Mouse (Mus musculus) midbrain, embryonic 10.5 days (tissue): Measurements from ENCODE around the gene Ghr. TPM values are rescaled to one million over a fixed set of nuclear protein-coding genes. Genes with fewer than 3 reads are reported as not detected.

Experiments used
- DNase-seq: peaks from one replicate; pipeline ENCODE4 v3.0.0-alpha.2; 2017; ENCODE audit warnings: low spot score
- H3K27ac ChIP-seq: fragments of 300-500 bp; sonication (generic); replicated peaks from 2 replicates; pipeline ENCODE4 v1.5.1; 2016; ENCODE audit warnings: mild to moderate bottlenecking
- H3K27me3 ChIP-seq: fragments of 300-500 bp; sonication (generic); 2 replicates; pipeline ENCODE4 v1.6.1; 2016; ENCODE audit warnings: low read depth, mild to moderate bottlenecking; ENCODE audit not compliant: poor library complexity, severe bottlenecking
- H3K36me3 ChIP-seq: fragments of 300-500 bp; sonication (generic); 2 replicates; pipeline ENCODE4 v1.6.1; 2016; ENCODE audit warnings: mild to moderate bottlenecking, moderate library complexity
- H3K4me1 ChIP-seq: fragments of 300-500 bp; sonication (generic); 2 replicates; pipeline ENCODE4 v1.6.1; 2016
- H3K4me3 ChIP-seq: fragments of 300-500 bp; sonication (generic); 2 replicates; pipeline ENCODE4 v1.5.1; 2016; ENCODE audit warnings: mild to moderate bottlenecking, moderate library complexity
- H3K9me3 ChIP-seq: fragments of 300-500 bp; sonication (generic); replicated peaks from 2 replicates; pipeline ENCODE4 v1.6.1; 2016; ENCODE audit warnings: mild to moderate bottlenecking
- WGBS: fragments of 180-500 bp; shearing (Covaris S2); methylation state at CpG from one replicate; pipeline ENCODE4 v1.1.7; 2016; 5-methylcytosine and 5-hydroxymethylcytosine counted together
- polyA plus RNA-seq: library from polyadenylated mRNA; unstranded; fragments of >200 nt; fragmentation: Nextera tagmentation; extraction: Ambion mirVana; gene quantifications from 2 replicates; pipeline ENCODE4 v1.2.1, GENCODE M21; 2016

The Ghr gene
- polyA plus RNA-seq, 1 experiment from 2014 or later = 6.9 TPM

- Histone ChIP-seq H3K27ac (no peak overlapping the region), H3K9me3 (no peaks in the 10 kb centered on the region), H3K27me3 (no peaks in the 10 kb centered on the region), H3K4me1 (no peaks in the 10 kb centered on the region), H3K4me3 (no peak overlapping the region), H3K36me3 (no peaks in the 10 kb centered on the region)
- WGBS = 63% methylated on average over 3 of the region's 3 CpGs
- no peak for DNase-seq
Observed at GRCm38 (mm10) chr15:3509089-3509488, 74.2 kb downstream of the Ghr start.

- H3K4me3 ChIP-seq = no peak overlapping the region
- H3K27ac ChIP-seq = no peak overlapping the region
- H3K36me3 ChIP-seq = no peaks in the 10 kb centered on the region
- no peak for DNase-seq
- no peaks in the 10 kb centered on the region for H3K27me3 ChIP-seq
- WGBS = 89% methylated on average over 2 of the region's 2 CpGs
- no peaks in the 10 kb centered on the region for H3K4me1 ChIP-seq
- H3K9me3 ChIP-seq = no peaks in the 10 kb centered on the region
Observed at GRCm38 (mm10) chr15:3507329-3507728, 76.0 kb downstream of the Ghr start.

GRCm38 (mm10) chr15:3504700-3505099 is 78.6 kb downstream of the Ghr start:
- H3K9me3 ChIP-seq = no peaks in the 10 kb centered on the region
- WGBS = 92% methylated on average over 5 of the region's 5 CpGs
- H3K4me1 ChIP-seq = no peaks in the 10 kb centered on the region
- no peaks in the 10 kb centered on the region for H3K27me3 ChIP-seq
- no peak for DNase-seq
- H3K4me3 ChIP-seq = no peak overlapping the region
- H3K27ac ChIP-seq = no peak overlapping the region
- H3K36me3 ChIP-seq = no peaks in the 10 kb centered on the region

GRCm38 (mm10) chr15:3501683-3502082 is 81.6 kb downstream of the Ghr start:
- no peaks in the 10 kb centered on the region for H3K4me1 ChIP-seq
- no peaks in the 10 kb centered on the region for H3K9me3 ChIP-seq
- H3K4me3 ChIP-seq = no peak overlapping the region
- no peak overlapping the region for H3K27ac ChIP-seq
- no peak for DNase-seq
- no peaks in the 10 kb centered on the region for H3K36me3 ChIP-seq
- WGBS = 93% methylated on average over 3 of the region's 3 CpGs
- no peaks in the 10 kb centered on the region for H3K27me3 ChIP-seq

- Histone ChIP-seq H3K4me1 (no peaks in the 10 kb centered on the region), H3K9me3 (no peaks in the 10 kb centered on the region), H3K27ac (no peak overlapping the region), H3K4me3 (no peak overlapping the region), H3K36me3 (no peaks in the 10 kb centered on the region), H3K27me3 (no peaks in the 10 kb centered on the region)
- 97% methylated on average over 1 of the region's 1 CpGs for WGBS
- DNase-seq = no peak
Observed at GRCm38 (mm10) chr15:3499020-3499419, 84.3 kb downstream of the Ghr start.

- H3K27ac ChIP-seq = no peak overlapping the region
- DNase-seq = no peak
- H3K36me3 ChIP-seq = no peaks in the 10 kb centered on the region
- 80% methylated on average over 9 of the region's 9 CpGs for WGBS
- H3K9me3 ChIP-seq = no peaks in the 10 kb centered on the region
- H3K4me3 ChIP-seq = no peak overlapping the region
- H3K4me1 ChIP-seq = no peaks in the 10 kb centered on the region
- H3K27me3 ChIP-seq = no peaks in the 10 kb centered on the region
Observed at GRCm38 (mm10) chr15:3497946-3498580, 85.2 kb downstream of the Ghr start.

GRCm38 (mm10) chr15:3490868-3491267 is 92.4 kb downstream of the Ghr start:
- DNase-seq = no peak
- 91% methylated on average over 3 of the region's 3 CpGs for WGBS

GRCm38 (mm10) chr15:3490011-3490410 is 93.3 kb downstream of the Ghr start:
- no peaks in the 10 kb centered on the region for H3K9me3 ChIP-seq
- WGBS = 90% methylated on average over 2 of the region's 2 CpGs
- no peak for DNase-seq

More at GRCm38 (mm10) chr15:3490868-3491267, 92.4 kb downstream of the Ghr start:
- no peaks in the 10 kb centered on the region for H3K36me3 ChIP-seq
- no peaks in the 10 kb centered on the region for H3K27me3 ChIP-seq
- H3K4me3 ChIP-seq = no peak overlapping the region
- H3K9me3 ChIP-seq = no peaks in the 10 kb centered on the region
- H3K4me1 ChIP-seq = no peaks in the 10 kb centered on the region
- no peak overlapping the region for H3K27ac ChIP-seq

GRCm38 (mm10) chr15:3489180-3489579 is 94.1 kb downstream of the Ghr start:
- H3K27me3 ChIP-seq = no peaks in the 10 kb centered on the region
- H3K9me3 ChIP-seq = no peaks in the 10 kb centered on the region
- no peaks in the 10 kb centered on the region for H3K4me1 ChIP-seq
- H3K36me3 ChIP-seq = no peaks in the 10 kb centered on the region
- no peak for DNase-seq
- no peak overlapping the region for H3K27ac ChIP-seq
- no peak overlapping the region for H3K4me3 ChIP-seq

More at GRCm38 (mm10) chr15:3490011-3490410, 93.3 kb downstream of the Ghr start:
- Histone ChIP-seq H3K27me3 (no peaks in the 10 kb centered on the region), H3K36me3 (no peaks in the 10 kb centered on the region), H3K4me3 (no peak overlapping the region), H3K27ac (no peak overlapping the region), H3K4me1 (no peaks in the 10 kb centered on the region)

GRCm38 (mm10) chr15:3488601-3489000 is 94.7 kb downstream of the Ghr start:
- H3K9me3 ChIP-seq = no peaks in the 10 kb centered on the region
- no peak overlapping the region for H3K4me3 ChIP-seq
- WGBS = 90% methylated on average over 3 of the region's 3 CpGs
- no peaks in the 10 kb centered on the region for H3K36me3 ChIP-seq
- no peak overlapping the region for H3K27ac ChIP-seq
- no peak for DNase-seq
- no peaks in the 10 kb centered on the region for H3K4me1 ChIP-seq
- H3K27me3 ChIP-seq = no peaks in the 10 kb centered on the region

GRCm38 (mm10) chr15:3486691-3487090 is 96.6 kb downstream of the Ghr start:
- Histone ChIP-seq H3K9me3 (no peaks in the 10 kb centered on the region), H3K36me3 (no peaks in the 10 kb centered on the region), H3K27me3 (no peaks in the 10 kb centered on the region), H3K27ac (no peak overlapping the region), H3K4me3 (no peak overlapping the region), H3K4me1 (no peaks in the 10 kb centered on the region)
- no peak for DNase-seq
- WGBS = 87% methylated on average over 5 of the region's 5 CpGs

GRCm38 (mm10) chr15:3485367-3485766 is 97.9 kb downstream of the Ghr start:
- H3K4me1 ChIP-seq = no peaks in the 10 kb centered on the region
- WGBS = 92% methylated on average over 1 of the region's 1 CpGs
- DNase-seq = no peak
- H3K27me3 ChIP-seq = no peaks in the 10 kb centered on the region
- no peak overlapping the region for H3K4me3 ChIP-seq
- H3K27ac ChIP-seq = no peak overlapping the region
- H3K36me3 ChIP-seq = no peaks in the 10 kb centered on the region
- no peaks in the 10 kb centered on the region for H3K9me3 ChIP-seq

GRCm38 (mm10) chr15:3483451-3483850 is 99.8 kb downstream of the Ghr start:
- no peaks in the 10 kb centered on the region for H3K9me3 ChIP-seq
- no peak for DNase-seq
- H3K4me3 ChIP-seq = no peak overlapping the region
- no peaks in the 10 kb centered on the region for H3K27me3 ChIP-seq
- 85% methylated on average over 3 of the region's 3 CpGs for WGBS
- H3K27ac ChIP-seq = no peak overlapping the region
- H3K36me3 ChIP-seq = no peaks in the 10 kb centered on the region
- no peaks in the 10 kb centered on the region for H3K4me1 ChIP-seq

GRCm38 (mm10) chr15:3469230-3469629 is 114.1 kb downstream of the Ghr start:
- Histone ChIP-seq H3K36me3 (no peaks in the 10 kb centered on the region), H3K4me1 (no peaks in the 10 kb centered on the region), H3K9me3 (no peaks in the 10 kb centered on the region), H3K27ac (no peak overlapping the region), H3K4me3 (no peak overlapping the region), H3K27me3 (no peaks in the 10 kb centered on the region)
- 88% methylated on average over 4 of the region's 4 CpGs for WGBS
- DNase-seq = no peak
